Mouse (Mus musculus) mesoderm, embryonic 11.5 days (tissue): ENCODE measurements at regions not wholly inside any gene's neighbourhood (a gene's known extent, or its start where the extent isn't known, plus 50 kb on each side); places are given as distances from the start of the nearest gene placed in this dataset.
A peak's percentile ranks its signal among the peaks of the same experiment; 100 is the strongest.
"Not testable (repeated sequence)": the region's sequence is repeated elsewhere in the genome, so short reads cannot be mapped to it uniquely, and the experiment has no call there.

Source experiments
- DNase-seq: peaks from one replicate; pipeline ENCODE4 v3.0.0-alpha.2; 2012; ENCODE audit warnings: low read depth, low spot score

DNA sequence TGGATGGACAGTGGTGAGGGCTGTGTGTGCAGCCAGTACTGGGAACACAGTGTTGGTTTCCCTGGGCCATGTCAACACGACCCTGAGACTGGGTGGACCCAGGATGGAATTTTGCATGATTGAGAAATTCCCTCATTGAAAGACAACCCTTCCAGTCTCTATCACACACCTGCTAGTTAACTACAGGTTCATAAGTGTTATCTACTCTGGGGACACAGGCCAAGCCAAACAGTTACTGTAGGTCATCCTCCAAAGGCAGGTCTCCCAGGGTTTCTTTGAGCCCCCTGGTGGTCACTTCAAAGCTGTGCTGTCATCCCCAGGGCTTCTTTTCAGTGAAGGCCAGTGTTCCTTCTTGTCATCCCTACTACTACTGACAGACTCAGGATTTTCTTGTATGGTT lies 276.7 kb downstream of the Cyp26b1 start:
- no peak for DNase-seq

DNA sequence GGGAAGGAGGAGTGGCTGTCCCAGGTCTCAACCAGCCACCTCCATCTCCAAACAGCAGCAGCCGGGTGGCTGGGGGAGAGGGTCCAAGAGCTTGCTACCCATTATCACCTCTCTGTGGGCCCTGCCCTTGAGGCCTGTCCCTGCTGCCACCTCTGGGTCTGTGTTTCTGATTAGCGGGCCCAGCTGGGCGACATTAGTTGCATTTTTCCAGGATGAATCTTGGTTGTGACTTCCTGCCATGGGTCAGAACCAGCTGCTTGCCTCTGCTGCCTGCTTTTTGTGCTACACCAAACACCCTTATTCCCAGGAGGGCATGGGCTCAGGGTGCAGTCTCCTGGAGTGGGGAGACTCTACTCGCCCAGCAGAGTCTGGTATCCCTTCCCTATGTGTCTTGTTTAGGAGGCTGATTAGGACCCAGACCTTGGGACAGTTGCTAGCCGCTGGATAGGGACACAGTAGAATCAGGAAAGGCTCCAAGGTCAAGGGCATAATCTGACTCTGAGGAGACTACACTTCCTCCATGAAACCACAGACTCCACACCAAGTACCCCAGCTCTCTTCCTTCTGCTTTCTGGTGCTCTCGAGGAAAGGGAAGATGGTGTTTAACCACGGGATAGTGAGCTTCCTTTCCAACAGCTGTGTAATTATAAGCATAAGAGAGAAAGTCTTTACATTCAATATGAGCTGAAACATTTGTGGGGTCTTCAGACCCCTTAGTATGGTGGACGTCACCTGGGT lies 278.4 kb downstream of the Cyp26b1 start:
- DNase-seq, result no peak

DNA sequence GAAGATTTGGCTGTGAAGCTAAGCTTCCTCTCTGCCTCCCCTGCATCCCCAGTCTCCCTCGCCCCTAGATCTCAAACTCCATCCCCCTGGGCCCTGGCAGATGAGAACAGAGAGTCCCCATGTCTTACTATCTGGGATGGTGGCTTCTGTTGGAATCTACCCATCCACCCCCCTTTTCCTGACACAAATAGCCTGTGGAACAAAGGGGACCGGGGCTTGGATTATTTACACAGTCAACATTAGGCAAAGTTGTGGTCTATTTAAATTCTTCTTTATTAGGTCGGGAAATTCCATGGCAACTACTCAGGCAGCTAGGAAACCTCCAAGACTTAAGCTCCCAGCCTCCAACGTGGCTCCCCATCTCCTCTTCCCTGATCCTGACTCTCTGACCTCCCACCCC lies 279.9 kb downstream of the Cyp26b1 start:
- no peak for DNase-seq

DNA sequence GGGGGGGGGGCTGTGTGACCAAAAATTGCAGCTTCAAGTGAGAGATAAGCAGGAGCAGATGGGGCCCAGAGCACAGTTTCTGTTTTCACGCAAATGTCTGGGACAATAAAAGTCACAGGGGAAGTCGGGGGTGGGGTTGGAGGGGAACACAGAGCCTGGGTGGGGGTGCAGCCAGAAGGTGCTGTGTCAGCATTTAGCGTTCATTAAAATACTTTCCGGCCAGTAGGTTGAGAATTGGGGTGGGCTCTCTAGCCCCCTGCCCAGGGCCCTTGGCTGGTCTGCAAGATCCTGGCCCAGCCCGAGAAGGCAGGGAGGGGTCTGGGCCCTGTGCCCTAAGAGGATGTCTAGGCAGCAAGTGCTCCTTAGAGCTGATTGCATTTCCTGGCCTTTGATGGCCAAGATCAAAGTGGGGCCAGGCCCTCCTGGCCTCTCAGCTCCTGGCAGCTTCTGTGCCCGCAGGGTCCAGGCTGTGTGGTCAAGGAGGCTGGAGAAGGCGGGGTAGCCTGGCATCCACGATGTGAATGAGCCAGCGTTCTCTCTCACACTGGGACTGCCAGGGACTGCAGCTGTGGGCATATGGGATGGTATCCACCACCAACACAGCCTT lies 283.0 kb downstream of the Cyp26b1 start:
- DNase-seq, result no peak

DNA sequence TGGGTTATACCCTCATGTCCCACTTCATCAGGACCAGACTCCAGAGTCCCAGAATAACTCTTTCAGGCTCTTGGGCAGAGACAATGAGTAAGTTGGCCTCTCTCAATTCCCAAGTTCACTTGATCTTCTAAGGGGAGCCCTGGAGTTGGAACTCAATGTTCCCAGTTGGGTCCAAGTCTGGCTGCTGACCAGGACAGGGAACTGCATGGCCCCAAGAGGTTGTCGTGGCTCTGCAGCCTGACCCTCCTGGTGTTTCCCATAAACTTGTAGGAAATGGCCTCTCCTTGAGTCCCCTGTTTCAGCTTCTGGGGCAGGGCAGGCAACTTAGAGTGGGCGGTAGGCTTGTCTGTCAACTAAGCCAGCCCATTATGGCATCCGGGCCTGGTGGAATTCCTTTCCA lies 286.2 kb downstream of the Cyp26b1 start:
- no peak for DNase-seq

DNA sequence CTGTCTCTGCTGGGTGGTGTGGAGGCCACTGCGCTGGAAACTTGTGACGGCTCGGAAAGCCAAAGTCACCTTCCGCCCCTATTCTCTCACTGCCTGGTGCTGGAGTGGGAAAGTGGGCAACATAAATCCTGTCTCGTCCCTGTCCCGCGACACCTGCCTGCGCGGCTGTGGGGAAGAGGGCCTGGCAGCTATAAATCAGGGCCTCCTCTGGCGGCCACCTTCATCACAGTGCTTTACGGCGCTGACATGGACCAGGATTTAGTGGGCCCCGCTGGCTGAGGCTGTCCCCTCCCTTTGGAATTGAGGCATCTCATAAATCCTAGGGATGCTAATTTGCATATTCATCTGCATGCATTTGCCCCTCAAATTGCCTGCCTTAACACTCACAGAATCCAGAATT lies 287.1 kb downstream of the Cyp26b1 start:
- peak; percentile 61 for DNase-seq

DNA sequence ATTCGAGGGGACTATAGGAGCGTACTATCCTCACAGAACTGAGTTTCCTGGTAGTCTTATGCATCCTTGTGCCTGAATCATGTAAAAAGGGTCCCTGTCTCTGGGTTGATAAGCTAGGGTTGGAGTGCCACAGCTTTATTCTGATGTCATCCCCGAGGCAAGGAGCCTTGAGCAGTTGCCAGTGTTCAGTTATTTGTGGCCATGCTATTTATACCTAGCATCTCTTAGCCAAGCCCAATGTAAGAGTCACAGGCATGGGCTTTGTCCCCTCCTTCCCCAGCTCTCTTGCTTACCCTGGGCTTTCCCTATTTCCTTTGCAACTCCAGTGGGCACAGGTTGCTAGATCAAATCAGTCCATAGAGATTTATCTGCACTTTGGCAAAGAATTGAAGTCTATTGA lies 288.6 kb downstream of the Cyp26b1 start:
- DNase-seq, result no peak

DNA sequence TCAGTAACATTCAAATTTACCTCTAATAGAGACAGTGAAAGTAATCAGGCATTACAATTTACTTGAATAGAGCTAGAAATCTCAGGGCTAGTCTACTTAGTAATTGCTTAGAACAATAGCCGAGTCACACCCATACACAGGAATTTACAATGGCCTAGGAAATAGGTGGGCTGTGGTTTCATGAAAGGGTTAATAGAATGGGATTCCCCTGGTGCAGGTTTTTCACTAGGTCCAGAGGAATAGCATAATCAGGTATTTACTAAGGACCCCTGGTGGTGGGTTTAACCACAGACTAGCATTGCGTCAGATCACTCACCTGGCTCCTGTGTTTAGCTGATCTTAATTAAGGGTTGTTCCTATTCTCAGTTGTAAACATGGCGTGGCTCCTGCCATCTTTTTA lies 290.8 kb downstream of the Cyp26b1 start:
- not testable (repeated sequence) for DNase-seq

DNA sequence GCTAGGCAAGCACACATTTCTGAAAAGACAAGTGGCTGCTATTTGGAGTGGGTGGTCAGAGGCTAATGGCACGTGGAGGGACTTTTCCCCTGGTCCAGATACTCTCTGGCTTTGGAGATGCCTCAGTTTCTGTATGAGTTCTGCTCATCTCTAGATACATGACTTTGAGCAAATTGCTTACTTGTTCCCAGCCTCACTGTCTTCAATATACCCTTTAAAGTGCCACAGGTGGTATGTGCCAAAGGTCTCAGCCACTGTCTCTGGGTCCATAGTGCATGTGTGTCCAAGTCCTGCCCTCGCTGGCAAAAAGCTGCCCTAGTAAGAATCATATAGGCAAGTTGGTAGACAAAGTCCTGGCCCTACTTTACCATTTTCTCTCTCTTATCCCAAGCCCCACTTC lies 291.5 kb downstream of the Dysf start:
- DNase-seq, result no peak

DNA sequence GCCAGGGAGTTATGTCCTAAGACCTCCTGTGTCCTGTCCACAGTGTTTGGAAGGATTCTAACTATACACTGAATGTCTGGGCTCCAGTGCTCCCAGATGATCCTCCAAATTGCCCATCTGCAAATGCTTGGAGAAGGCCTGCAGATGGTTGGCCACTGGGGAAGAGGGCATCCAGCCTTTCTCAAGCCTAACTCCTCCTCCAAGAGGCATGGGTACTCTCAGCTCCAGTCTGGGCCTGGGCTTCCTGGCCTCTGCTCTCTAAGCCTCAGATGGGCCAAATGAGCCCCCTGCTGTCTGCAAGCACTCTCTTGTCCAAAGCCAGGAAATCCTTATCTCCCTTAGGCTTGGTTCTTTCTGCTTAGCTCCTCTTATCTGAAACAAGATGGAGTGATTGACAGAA lies 290.8 kb downstream of the Dysf start:
- no peak for DNase-seq

DNA sequence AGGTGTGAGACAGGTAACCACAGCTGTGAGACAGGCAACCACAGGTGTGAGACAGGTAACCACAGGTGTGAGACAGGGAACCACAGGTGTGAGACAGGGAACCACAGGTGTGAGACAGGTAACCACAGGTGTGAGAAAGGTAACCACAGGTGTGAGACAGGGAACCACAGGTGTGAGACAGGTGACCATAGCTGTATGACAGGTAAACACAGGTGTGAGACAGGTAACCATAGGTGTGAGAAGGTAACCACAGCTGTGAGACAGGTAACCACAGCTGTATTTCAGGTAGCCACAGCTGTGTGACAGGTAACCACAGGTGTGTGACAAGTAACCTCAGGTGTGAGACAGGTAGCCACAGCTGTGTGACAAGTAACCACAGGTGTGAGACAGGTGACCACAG lies 265.5 kb downstream of the Dysf start:
- peak; percentile 63 for DNase-seq

DNA sequence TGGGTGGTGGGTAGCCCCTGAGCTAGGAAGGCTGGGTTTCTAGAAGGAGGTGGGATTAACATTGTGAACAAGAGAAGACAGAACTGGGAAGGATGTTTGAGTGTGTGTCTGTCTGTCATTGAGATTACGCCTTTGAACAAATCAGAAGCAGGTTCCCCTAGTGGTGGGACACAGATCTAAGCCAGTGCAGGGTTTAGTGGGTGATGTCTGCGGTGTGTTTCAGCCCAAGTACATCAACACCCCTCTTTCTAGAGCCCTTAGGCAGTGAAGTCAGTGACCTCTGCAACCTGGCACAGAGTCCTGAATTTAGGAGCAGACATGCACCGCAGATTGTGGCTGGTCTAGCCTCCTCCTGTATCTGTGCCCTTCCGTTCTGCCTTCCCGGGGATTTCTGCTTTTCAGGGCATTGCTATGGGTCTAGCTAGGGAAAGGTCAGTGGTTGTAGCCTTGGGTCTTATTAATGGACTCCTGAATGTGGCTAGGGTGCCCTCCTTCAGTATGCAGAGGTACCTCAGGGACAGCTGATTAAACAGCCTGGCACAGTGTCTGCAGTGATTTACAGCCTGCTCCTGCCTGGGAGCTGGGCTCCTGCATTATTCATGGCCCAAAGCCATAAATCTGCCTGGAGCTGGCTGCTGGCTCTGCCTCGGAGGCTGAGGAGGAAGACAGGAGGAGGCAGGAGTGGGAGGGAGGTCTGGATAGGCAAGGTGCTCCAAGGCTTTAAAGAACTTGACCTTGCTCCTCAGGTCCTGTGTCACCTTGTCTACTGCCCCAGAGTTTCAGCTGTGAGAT lies 264.3 kb downstream of the Dysf start:
- peak; percentile 89 for DNase-seq

DNA sequence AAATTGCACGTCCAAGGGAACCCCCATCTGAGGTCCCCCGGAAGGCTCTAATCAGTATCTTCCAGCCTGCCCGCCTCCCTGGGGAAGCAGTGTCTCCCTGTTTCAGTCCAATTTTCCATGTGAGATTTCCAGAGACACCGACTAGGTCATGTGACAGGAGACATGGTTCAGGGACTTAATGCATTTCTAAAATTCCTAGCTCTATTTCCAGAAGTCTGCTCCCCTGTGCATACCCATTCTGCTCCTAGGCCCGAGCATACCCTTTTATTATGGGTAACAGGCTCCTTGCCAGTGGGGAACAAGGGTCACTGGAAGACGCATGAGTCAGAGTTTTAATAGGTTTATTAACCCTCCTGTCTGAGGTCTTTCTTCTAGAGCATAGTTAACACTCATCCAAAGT lies 263.6 kb downstream of the Dysf start:
- DNase-seq, result no peak

DNA sequence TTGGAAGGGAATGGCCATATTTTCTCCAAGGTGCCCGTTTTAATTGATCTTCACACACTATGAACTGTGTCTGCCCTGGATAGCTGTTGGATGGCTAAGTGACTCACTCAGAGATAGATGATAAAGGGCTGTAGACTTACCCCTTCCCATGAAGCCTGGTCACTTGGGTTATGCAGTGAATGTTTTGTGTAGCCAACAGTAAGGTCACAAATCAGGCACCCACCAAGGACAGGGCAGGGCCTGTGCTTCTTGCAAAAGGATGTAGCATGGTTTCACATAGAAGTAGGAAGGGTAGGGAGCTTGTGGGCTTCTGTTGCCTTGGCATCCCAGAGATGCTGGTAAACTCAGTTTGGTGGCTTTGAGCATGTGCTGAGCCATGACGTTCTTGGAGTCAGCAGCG lies 263.1 kb downstream of the Dysf start:
- DNase-seq, result no peak

DNA sequence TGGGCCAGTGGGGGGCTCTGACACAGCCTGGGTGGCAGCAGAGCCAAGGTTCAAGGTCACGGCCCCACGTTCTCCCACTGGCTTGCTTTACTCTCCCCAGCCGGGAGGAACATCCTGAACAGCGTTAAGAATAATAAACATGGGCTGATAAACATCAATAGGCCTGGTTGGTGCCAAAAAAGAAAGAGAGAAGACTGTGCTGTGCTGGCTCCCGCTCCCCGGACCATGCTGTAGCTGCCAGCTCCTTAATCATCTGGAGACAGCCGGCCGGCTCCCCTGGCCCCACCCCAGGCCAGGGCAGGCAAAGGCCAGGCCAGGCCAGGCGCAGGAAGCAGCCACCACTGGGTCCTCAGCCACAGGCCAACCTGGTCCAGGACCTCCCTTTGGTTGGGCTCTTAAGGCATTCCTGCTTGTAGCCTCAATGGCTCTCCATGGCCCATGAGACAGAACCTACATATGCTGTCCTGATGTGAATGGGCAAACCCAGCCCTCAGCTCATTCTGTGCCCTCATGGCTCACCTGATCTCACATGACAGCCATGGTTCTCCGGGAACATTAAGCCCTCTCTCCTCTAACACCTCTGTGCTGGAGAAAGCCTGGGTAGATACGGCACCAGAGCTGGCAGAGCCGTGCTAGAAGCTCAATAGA lies 262.3 kb downstream of the Dysf start:
- DNase-seq, result no peak

DNA sequence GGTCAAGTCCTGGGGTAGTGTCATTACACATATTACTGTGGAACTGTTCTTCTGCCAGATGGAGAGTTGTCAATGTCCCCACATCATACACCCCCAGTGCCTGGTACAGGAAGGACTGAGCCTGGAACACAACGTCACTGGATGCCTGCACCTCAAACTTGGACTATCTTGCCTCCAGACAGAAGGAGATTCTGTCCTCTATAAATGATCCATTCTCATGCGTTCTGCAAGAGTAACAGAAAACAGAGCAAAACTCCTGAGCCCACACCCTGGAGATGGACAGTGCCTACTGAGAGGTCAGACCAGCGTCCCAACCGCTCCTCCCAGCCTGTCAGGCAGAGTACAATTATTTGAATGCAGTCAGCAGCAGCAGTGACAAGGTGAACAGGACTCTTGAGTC lies 261.1 kb downstream of the Dysf start:
- DNase-seq, result no peak

DNA sequence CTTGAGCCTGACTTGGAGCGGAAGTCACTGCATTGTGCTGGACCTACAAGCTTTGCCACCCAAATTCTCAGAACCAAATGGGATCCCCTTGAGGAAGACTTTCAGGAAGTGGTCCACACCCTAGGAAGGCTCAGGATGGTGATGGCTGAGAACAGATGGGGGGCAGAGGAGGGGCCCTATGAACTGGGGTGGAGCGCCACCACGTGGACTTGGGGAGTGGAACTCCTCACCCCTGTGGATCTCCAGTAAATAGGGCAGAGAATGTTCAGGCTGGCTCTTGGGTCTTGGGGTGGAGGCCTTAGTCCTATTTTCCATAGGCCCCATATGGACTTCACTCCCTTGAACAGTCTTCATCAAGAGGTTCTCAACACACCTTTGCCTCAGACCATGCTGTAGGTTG lies 260.6 kb downstream of the Dysf start:
- no peak for DNase-seq

DNA sequence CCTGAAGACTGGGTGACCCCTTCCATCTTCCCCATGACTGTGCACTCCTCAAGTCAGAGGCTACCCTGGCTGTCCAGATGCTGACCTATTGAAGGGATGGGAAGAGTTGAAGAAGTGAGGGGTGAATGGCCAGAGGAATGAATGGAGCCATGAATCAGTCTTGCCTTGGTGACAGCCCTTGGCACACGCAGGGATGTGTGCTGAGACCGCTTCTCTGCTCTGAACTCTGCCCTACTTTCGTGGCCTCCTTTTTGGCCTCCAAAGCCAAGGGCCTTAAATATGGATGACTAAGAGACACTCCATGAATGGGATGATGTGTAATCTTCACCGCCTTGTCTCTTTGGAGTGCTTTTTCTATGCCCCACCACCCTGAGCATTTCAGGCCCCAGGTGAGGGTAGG lies 259.7 kb downstream of the Dysf start:
- no peak for DNase-seq

DNA sequence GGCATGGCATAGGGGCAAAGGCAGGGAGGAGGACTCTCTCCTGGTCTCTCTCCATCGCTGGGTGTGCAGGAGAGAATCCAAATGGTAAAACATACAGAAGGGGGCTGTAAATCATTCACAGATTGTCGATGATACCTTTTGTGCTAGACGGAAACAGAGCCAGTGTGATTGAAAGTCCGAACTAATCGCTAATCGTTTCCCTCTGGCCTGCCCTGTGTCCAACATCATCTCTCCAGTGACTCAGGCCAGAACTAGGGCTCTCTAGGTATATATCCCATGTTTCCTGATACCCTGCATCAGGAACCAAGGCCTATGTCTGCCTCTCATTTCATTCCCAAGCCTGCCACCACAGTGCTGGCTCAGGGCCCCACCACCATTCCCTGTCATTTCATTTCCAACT lies 259.1 kb downstream of the Dysf start:
- DNase-seq, result no peak

DNA sequence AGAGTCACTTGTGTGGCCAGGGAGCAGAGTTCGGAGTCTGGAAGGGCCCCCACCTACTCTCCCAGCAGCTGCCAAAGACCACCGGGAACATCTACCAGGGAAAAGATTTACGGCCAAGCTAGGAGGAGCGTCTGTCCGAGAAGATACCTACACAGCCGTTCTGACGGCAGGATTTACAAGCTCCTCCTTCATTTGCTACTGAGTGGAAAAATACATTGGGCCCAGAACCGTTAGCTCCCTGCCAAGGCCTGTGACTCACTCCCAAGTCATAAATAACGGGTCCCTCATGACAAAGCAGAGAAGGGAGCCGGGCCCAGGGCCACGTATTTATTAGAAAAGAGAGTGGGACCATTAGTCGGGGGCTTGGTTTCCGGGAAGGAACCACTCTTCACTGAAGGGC lies 258.3 kb downstream of the Dysf start:
- DNase-seq, result peak; percentile 22

DNA sequence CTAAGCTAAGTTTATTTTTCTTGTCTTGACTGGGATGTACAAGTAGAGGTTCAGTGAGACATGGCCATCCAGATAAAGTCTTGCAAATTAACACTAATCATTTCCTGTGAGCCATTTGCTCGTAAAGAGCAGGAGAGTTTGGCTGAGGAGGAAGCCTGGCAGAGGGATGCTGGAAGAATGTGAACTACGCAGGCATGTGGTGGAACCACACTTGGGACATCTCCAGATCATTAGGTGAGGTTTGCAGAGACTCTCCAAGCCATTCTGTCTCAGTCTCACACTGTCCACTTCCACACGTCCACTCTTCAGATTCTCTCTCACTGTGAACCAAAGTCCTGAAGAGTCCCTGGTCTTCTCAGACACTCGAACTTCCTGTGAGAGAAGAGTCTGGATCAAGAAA lies 256.3 kb downstream of the Dysf start:
- no peak for DNase-seq

DNA sequence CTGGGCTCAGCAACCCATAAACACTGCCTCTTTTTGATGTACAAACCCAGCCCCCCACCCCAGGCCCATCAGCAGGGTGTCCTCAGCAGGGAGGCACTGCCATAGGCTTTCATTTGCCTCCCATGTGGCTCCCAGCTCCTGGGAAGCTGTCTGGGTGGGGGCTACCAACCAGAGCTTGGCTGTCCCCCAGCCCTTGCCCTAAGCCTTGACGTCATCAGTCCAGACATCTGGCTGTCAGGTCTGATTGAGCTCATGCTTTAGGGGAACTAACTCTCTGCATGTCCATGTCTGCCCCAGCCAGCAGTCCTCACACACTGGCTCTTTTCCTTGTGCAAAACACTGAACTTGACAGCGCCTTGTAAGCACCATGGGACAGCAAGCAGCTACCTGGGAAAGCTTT lies 255.3 kb downstream of the Dysf start:
- no peak for DNase-seq
